ENCODE assay signal across 13 mouse cellular contexts in genomic region chr14:71486176-71486970, GRCm38 (mm10).
"Had no signal": no experiment of that assay in that cellular context is flagged by ENCODE, and none has a peak within 500 bp of the region (broad histone marks: within the 10 kb centered on the region; RNA-seq: fewer than 3 reads in every experiment).

No protein-coding gene starts in this region.

- DNase-seq: gastrocnemius, adult 2 months; gastrocnemius, postnatal 10 days; gastrocnemius, postnatal 25 days; heart, adult 2 months; heart, postnatal 14 days; heart, postnatal 36 days; kidney, adult 11 months; kidney, adult 2 months; kidney, adult 9 months; kidney, postnatal 14 days; kidney, postnatal 36 days; liver; liver, embryonic 13.5 days had no signal
